Mouse (Mus musculus): ENCODE results near the gene Olfr94. TPM values are rescaled to one million over a fixed set of nuclear protein-coding genes. Genes with fewer than 3 reads are reported as not detected.
A peak's percentile ranks its signal among the peaks of the same experiment; 100 is the strongest.
"Not testable (repeated sequence)": the region's sequence is repeated elsewhere in the genome, so short reads cannot be mapped to it uniquely, and the experiment has no call there.

Olfr94 gene
- not detected for polyA plus RNA-seq (2017; shearing (Covaris generic))

DNA sequence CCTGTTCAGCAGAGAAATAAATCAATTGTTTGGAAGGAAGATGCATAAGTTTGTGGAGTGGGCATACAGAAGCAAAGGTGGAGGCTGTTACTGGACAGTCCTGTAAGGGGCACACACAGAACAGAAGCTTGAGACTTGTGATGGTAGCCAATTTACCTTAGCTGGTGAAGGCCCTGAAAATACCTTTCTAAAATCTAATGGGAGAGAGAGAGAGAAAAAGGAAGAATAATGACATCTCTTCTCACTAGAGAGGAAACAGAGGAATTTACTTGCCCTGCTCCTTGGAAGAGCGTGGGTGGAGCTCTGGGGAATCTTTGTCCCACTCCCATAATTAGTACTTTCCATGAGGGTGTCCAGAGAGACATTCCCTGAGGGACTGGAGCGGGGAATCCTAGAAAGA, at the start of gene Olfr94:
TSS of gene Olfr94 (minus strand) at position 101 of the 400 bp plus-strand sequence.
- ATAC-seq, result no peak

DNA sequence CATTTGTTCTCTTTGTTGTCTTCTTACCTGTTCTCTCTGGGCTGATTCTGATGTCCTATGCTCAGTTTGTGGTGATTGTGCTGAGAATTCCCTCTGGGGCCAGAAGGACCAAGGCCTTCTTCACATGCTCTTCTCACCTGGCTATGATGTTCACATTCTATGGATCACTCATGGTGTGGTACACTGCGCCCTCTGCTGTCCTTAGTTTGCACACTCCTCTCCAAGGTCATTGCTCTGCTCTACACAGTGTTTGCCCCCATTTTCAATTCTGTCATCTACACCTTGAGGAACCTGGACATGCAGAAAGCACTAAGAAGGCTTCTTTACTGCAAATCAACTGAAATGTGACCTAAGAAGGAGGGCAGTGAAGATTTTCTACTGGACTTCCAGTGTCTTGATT, 49.8 kb upstream of the Olfr94 start:
- ATAC-seq, result peak; percentile 37

DNA sequence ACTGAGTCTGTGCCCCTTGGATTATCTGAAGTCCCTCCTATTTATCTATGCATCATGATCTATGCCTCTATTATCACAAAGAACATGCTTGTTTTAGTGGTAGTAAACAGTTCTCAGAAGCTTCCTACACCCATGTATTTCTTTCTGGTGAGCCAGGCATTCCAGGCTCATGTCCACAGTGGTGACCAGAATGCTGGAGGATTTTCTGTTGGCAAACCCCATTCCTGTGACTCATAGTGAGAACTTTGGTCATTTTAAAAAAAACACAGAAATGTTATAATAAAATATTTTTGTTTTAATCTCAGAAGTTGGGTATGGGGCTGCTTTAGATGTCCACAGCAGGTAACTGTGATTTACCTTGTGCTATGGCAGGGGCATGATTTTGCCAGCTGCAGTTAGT, 48.7 kb upstream of the Olfr94 start:
- no peak for ATAC-seq

DNA sequence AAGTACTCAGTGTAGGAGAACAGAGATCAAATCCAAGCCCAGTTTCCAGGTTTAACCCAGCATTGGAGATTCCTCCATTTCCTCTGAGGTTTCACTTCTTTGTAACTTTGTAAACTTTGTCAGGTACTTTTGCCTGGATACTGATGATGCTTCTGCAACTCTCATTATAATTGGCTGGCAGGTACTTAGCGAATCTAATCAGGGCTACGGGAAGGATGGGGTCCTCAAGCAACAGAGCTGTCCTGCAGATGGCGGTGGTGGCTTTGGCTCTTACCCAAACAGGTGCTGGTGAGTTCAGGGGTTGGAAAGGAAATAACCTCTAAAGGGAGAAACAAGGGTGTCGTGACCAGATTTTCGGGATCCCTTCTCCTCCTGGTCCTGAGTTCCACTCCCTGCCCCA, 45.9 kb upstream of the Olfr94 start:
- peak; percentile 99 for ATAC-seq

DNA sequence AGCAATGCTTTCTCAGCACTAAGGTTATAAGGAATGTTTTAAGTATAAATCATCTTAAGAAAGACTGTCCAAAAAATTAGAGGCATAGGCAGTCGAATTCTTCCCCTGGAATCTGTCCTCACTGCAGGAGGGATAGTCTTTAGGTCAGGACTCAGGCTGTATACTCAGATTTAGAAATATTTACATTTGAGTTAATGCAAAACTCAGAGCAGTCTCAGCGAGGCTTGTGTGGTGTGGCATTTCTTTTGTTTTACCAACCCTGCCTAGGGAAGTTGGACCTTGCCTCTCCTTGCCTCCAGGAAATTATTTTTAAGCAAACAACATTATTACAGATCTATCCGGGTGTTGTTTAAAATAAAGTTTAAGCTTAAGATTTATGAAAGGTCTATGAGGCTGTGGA, 41.4 kb upstream of the Olfr94 start:
- no peak for ATAC-seq

DNA sequence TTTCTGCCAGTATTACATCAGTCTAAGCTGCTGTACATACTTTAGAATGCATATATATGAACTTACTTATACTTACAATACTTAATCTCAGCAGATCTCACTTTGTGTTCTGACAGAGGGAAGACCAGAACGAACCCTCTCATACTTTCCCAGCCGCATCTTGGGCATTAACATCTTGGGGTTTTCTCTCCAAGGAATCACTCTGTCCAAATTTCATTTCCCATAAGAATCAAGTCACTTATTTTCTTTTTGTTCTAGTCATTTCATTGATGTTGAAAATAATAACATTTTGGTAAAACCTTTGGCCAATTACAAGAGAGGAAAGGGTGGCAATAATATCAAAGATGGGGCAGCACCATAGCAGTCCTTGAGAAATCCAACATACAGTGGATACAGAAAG, 36.4 kb upstream of the Olfr94 start, which contains the start of gene Olfr97:
TSS of gene Olfr97 (minus strand) at position 101 of the 400 bp plus-strand sequence.
- not testable (repeated sequence) for ATAC-seq

DNA sequence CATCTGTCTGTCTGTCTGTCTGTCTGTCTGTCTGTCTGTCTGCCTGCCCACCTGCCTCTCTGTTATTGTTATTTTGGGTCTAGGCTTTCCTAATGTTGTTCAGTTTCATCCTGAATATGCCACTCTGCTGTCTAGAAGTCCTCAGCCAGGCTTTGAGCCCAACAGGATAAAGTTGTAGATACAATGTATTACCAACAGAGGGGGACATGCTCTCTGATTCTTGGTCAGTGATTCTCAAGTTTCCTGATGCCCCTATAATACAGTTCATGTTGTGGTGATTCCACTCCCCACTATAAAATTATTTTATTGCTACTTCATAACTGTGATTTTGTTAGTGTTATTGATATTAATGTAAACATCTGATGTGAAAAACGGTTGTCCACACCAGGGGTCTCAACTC, 21.1 kb upstream of the Olfr94 start:
- ATAC-seq, result no peak

DNA sequence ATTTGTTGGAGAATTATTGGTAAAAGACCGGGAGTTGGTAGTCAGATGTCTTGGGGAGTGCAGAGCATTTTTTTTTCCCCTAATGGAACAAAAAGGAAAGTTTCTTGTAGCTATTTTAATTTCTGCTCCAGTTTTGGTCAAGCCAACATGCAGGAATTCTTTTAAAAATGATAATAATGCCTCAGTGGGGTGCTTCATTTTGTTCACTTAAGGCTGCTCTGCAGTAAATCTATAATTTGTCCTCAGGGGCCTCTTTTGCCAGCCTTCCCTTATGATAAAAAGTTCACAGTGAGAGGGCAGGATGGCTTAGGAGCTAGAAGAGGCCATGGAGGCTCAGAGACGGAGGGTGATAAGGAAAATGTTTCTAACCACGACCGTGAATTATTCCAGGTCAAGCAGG, 19.1 kb upstream of the Olfr94 start, which contains the start of gene Olfr96:
TSS of gene Olfr96 (plus strand) at position 301 of the 400 bp plus-strand sequence.
- ATAC-seq, result no peak

DNA sequence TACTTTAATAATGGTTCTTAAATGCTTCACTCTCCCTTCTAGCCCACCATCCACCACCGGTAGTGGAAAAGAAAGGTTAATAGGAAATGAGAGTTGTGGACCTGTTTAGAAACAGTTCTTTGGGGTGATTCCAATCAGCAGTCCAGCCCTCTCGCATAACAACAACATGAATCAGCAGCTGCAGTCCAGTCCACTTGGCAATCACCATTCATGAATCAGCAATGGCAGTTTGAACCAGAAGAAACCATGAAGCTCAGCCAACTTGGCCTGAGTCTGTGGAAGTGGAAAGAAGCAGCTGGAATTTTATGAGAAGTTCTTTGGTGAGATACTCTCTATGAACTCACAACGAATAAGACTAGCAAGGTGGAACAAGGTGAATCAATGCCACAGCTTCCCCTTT, 17.7 kb upstream of the Olfr94 start:
- no peak for ATAC-seq

DNA sequence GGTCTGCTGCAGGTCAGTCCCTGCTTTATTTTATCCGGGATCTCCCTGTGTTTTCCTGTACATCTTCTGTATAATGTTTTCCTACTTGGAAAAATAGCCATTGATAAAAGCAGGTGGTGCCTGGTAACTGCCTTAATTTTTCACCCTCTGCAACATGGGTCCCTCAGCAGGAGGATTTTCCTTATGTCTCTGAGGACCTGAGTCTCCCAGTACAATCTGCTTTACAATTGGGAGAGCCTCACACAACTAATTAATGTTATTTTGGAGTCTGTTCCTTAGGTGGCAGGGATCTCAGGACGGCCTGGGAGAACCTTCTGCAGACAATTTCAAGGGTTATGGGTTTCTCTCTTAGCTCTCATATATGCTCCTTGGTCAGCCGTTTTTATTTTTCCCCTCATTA, 12.2 kb upstream of the Olfr94 start, which contains the start of gene Olfr95:
TSS of gene Olfr95 (minus strand) at position 101 of the 400 bp plus-strand sequence.
- no peak for ATAC-seq

DNA sequence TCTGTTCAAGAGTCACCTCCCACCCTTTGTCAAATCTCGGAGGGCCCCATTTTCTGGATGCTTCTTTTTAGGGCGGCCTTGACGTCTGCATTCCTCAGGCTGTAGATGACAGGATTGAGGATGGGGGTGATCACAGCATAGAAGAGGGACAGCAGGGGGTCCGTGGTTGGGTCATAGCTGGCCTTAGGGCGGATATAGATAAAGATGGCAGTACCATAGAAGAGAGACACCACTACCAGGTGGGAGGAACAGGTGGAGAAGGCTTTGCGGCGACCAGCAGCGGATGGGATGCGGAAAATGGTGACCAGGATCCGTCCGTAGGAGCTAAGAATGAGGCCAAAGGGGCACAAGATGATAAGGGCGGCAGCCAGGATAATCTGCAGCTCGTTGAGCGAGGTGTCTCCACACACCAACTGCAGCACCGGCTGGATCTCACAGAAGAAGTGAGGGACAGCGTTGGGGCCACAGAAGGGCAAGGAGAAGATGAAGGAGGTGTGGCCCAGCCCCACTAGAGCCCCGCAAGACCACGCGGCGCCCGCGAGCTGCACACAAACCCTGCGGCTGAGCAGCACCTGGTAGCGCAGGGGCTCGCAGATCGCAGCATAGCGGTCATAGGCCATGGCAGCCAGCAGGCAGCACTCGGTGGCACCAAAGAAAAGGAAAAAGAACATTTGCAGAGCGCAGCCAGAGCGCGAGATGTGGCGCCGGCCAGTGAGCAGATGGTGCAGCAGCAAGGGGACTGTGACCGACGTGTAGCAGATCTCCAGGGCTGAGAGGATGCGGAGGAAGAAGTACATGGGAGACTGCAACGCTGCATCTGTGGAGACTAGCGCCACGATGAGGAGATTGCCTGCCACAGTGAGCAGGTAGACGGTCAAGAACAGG, 10.3 kb upstream of the Olfr94 start:
- no peak for ATAC-seq

DNA sequence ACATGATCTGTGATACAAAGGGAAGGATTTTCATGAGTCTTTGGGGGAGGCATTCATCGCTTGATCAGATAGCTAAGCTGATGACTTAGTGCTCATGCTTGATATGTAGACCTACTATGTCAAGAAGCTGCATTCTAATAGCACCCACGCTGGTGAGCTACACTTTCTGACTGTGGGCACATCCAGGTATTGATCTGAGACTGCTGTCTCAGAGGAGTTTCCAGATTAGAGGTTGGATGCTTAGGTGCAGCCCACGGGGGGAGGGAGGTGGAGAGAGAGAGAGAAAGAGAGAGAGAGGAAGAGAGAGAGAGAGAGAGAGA, 3.1 kb upstream of the Olfr94 start:
- no peak for ATAC-seq

DNA sequence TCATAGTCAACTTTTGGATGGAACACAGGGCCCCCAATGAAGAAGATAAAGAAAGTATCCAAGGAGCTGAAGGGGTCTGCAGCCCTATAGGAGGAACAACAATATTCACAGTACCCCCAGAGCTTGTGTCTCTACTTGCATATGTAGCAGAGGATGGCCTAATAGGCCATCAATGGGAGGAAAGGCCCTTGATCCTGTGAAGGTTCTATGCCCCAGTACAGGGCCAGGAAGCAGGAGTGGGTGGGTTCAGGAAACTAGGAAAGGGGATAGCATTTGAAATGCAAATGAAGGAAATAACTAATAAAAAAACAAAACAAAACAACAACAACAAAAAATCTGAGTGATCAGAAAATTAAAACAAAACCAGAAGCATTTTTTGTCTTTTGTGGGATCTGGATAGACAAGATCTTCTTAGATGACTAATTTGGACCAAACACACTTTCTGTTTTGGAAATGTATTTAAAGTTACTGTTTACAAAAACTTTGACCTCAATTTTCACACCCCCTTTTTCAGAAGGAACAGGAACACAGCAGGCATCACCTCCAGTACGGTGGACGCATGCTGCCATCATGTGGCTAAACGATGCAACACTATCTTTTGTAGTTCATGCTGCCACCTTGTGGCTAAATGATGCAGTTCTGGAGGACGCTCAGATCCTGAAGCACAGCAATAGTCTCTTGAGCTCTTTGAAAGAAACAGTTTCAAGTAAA, 2.6 kb upstream of the Olfr94 start:
- peak; percentile 85 for ATAC-seq

DNA sequence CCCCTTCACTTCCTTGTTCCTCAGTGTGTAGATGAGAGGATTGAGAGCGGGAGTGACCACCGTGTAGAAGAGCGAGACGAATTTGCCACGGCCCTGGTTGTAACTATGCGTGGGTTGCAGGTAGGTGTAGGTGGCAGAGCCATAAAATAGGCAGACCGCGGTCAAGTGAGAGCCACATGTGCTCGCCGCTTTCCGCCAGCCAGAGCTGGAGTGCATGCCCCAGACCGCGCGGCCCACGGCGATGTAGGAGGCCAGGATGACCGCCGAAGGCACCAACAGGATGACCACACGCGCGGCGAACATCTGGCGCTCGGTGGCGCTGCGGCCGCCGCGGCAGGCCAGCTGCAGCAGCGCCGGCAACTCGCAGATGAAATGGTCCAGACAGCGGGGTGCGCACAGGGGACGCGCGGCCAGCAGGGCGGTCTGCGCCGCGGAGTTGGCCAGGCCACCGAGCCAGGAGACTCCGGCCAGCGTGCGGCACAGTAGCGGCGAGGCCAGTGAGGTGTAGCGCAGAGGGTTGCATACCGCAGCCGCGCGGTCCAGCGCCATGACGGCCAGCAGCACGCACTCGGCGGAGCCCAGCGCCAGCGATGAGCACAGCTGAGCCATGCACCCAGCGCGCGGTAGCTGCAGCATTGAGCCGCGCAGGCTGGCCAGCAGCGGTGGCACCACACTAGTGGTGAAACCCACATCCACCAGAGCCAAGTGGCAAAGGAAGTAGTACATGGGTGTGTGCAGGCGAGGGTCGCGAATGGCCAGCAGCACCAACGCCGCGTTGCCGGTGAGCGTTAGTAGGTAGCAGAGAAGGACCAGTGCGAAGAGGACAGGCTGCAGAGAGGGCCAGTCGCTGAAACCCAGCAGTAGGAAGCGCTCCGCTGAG, 3.7 kb downstream of the Olfr94 start:
- ATAC-seq, result no peak

DNA sequence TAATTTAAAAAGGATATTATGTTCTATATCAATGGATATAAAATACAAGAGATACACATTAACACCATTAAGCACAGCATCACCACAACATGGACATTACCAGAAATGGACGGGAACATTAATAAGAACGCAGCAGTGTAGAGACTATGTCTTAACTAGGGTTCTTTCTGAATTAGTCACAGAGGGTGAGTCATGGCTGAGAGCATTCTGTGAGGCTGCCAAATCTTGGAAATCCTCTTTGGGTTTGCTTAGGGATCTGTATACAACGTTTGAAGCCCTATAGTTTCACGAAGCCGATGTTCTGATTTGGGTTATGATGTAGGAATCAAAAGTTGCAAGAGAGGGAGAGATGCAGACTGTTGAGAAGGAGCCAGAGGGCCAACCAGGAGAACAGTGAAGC, 6.0 kb downstream of the Olfr94 start:
- no peak for ATAC-seq

DNA sequence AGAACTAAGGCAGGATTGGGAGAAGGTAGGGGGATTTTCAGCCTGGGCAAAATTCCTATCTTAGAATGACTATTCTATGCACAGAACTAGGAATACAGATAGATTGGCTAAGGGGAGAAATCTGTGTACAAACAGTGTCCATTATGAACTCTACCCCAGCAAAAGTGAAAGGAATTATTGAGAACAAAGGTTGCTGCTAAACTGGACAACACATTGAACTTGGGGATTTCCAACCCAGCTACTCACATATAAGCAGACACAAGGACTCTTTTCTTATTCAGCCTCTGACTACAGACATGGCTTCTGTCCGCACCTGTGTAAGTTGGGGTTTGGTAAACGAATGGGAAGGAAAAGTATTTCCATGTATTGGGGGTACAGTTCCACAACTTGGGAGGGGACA, 7.1 kb downstream of the Olfr94 start, which contains the start of gene Ubd:
TSS of gene Ubd (plus strand) at position 237 of the 400 bp plus-strand sequence.
- ATAC-seq, result no peak

DNA sequence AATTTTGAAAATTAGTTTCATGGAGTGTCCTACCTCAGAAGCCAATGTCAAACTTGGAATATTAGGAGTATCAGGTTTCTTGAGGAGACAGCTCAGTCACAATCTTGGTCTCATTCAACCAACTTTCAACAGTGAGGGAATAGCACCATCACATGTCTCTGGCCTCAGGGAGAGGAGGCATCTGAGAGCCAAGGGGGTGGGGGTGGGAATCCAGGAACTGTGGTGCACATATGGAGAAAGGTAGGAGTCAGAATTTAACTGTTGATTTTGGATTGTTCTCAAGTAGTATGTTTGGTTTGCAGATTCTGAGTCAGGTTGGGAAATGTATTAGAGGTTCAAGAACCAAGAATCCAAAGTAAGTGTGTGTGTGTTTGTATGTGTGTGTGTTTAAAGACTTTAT, 7.8 kb downstream of the Olfr94 start:
- ATAC-seq, result no peak

DNA sequence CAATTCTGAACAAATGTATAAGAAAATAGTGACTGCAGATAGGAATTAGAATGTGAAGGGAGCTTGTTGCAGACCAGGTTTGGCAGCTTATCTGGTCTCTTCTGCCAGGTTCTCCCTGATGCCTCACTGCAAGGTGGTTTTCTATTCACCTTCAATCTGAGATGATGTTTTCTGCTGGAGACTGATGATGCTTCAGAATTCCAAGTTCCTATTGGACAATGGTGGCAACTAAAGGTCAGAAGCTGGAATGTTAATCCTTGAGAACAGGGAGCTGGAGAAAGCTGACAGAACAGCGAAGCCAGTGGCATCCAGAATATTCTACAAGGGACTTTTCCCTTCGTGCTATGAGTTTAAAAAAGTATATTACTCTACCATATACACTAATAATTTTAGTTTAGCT, 10.1 kb downstream of the Olfr94 start:
- no peak for ATAC-seq

DNA sequence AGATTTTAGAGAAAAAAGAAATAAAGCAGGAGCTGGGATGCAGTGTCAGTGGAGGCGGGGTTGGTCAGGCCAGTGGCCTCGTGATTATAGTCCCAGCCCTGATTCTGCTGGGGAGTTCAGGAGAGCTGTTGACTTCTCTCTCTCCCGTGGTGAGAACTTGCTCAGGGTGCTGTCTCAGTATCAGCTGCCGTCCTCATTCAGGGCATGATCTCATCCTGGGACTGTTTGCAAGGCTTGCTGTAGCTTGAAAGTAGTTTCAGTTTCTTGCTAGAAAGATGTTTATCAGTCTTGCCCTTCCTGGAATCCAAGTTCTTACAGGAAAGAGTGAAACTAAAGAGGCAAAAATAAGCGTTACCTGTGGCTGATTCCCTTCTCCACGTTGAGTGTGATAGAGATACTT, 15.3 kb downstream of the Olfr94 start:
- ATAC-seq, result no peak

DNA sequence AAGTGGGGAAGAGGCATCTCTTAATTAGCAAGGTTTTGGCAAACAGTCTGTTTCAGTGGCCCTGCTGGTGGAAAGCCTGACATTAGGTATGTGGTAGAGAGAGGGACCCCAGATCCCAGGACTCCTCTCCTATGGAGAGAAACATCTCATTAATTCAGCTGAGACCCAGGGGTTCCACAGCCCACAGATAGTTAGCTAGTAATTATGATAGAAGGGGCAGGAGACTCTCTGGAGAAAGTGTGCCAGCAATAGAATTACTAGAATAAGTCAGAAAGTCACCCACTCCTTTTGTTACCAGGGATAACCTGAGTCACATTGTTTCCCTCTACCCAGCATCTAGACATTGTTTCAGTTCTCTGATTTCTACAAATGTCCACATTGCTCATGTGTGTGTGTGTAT, 39.4 kb downstream of the Olfr94 start, which contains the start of gene Olfr93:
TSS of gene Olfr93 (minus strand) at position 101 of the 400 bp plus-strand sequence.
- ATAC-seq, result no peak
